Mouse (Mus musculus): ENCODE measurements around the gene Cox4i2.

Cox4i2 gene

GRCm38 (mm10) chr2:152769677-152770076 is 15.7 kb downstream of the Cox4i2 start:
- no peak for DNase-seq

GRCm38 (mm10) chr2:152771571-152771970 is 17.6 kb downstream of the Cox4i2 start:
- DNase-seq = peak; percentile 67 to 88

- no peak for DNase-seq
Observed at GRCm38 (mm10) chr2:152772231-152772630, 18.3 kb downstream of the Cox4i2 start.

GRCm38 (mm10) chr2:152775357-152775756 is 21.4 kb downstream of the Cox4i2 start:
- no peak for DNase-seq

GRCm38 (mm10) chr2:152776019-152776418 is 22.0 kb downstream of the Cox4i2 start:
- DNase-seq = no peak

GRCm38 (mm10) chr2:152776435-152776834 is 22.5 kb downstream of the Cox4i2 start:
- DNase-seq = no peak

- DNase-seq = no peak
Observed at GRCm38 (mm10) chr2:152777081-152777480, 23.1 kb downstream of the Cox4i2 start.

GRCm38 (mm10) chr2:152780466-152780865 is 26.5 kb downstream of the Cox4i2 start:
- no peak for DNase-seq

GRCm38 (mm10) chr2:152781031-152781711 is 27.2 kb downstream of the Cox4i2 start:
- peak; percentile 41 to 71 for DNase-seq

- DNase-seq = no peak
Observed at GRCm38 (mm10) chr2:152782656-152783055, 28.7 kb downstream of the Cox4i2 start.

GRCm38 (mm10) chr2:152783241-152783640 is 29.3 kb downstream of the Cox4i2 start:
- no peak for DNase-seq

- DNase-seq = no peak
Observed at GRCm38 (mm10) chr2:152784640-152785039, 30.7 kb downstream of the Cox4i2 start.

- peak; percentile 85 to 94 for DNase-seq
Observed at GRCm38 (mm10) chr2:152785446-152786350, 31.7 kb downstream of the Cox4i2 start.

GRCm38 (mm10) chr2:152787136-152787535 is 33.2 kb downstream of the Cox4i2 start:
- peak; percentile 73 to 86 for DNase-seq

GRCm38 (mm10) chr2:152787543-152787942 is 33.6 kb downstream of the Cox4i2 start:
- DNase-seq = no peak

- peak; percentile 45 to 77 for DNase-seq
Observed at GRCm38 (mm10) chr2:152788892-152789421, 35.0 kb downstream of the Cox4i2 start.

- peak; percentile 33 to 73 for DNase-seq
Observed at GRCm38 (mm10) chr2:152789591-152789999, 35.6 kb downstream of the Cox4i2 start.

- DNase-seq = peak; percentile 79 to 83
Observed at GRCm38 (mm10) chr2:152792461-152792860, 38.5 kb downstream of the Cox4i2 start.

- DNase-seq = no peak
Observed at GRCm38 (mm10) chr2:152793381-152793780, 39.4 kb downstream of the Cox4i2 start.

GRCm38 (mm10) chr2:152794281-152794827 is 40.4 kb downstream of the Cox4i2 start:
- peak in 1 of 2 experiments; percentile 61 for DNase-seq

- DNase-seq = no peak
Observed at GRCm38 (mm10) chr2:152797589-152797988, 43.6 kb downstream of the Cox4i2 start.

- DNase-seq = no peak
Observed at GRCm38 (mm10) chr2:152799954-152800761, 46.2 kb downstream of the Cox4i2 start.

Data from kidney, postnatal 25 days (tissue).